Mouse (Mus musculus) right cerebral cortex, postnatal 4 days (tissue): ENCODE measurements around the gene Sgsm1.

ENCODE experiments used
- DNase-seq: peaks from one replicate; pipeline ENCODE4 v3.0.0-alpha.2; 2022

Gene Sgsm1

DNA sequence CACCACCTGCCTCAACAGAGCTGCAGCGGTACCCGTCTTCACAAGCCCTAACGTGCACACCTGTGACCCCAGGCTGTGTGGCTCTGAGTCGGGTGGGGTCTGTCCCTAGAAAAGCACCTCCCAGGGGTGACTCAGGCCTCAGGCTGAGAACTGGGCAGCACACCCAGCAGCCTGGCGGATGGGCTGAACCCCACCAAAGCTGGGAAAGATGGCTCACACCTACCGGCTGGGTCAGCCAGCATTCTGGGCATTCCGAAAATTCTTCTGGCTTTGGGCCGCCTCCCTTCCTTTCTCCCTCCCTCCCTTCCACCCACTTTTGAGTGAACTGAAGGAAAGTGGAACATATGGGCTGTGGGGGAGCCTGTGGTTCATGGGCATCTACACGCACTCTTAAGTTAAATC, 95.0 kb downstream of the Sgsm1 start:
- DNase-seq: no peak

DNA sequence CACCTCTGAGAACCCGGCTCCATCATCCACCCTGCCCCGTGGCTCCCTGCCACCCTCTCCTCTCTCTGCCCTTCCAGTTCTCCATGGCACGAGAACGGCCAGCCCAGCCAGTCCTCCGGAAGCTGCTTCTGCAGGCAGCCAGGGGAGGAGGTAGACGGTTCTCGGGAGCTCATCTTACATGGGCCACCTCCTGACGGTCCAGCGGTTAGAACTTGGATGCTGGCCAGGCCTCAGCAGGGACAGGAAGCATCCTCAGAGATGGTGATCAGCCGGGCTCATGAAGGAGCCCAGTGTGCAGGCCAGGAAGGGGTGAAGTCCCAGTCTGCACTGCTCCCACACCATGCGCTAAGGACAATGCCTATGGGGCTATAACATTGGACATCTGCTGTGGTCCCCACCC, 96.1 kb downstream of the Sgsm1 start:
- no peak for DNase-seq

DNA sequence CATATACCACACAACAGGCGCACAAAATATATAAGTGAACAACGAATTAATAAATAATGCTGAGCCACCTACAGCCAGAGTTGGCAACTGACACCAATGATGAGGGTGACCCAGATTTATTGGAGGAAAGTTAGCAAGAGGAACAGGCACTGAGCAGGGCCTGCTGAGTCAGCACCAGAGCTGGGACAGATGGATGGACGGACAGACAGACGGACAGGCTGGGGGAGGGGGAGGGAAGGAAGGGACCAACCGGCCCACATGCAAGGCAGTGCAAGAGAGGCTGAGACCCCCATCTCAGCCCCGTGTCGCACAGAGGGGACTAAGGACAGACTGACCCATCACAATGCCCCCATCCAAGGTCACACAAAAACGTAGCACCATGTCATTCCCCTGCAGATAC, 96.5 kb downstream of the Sgsm1 start:
- DNase-seq: no peak

DNA sequence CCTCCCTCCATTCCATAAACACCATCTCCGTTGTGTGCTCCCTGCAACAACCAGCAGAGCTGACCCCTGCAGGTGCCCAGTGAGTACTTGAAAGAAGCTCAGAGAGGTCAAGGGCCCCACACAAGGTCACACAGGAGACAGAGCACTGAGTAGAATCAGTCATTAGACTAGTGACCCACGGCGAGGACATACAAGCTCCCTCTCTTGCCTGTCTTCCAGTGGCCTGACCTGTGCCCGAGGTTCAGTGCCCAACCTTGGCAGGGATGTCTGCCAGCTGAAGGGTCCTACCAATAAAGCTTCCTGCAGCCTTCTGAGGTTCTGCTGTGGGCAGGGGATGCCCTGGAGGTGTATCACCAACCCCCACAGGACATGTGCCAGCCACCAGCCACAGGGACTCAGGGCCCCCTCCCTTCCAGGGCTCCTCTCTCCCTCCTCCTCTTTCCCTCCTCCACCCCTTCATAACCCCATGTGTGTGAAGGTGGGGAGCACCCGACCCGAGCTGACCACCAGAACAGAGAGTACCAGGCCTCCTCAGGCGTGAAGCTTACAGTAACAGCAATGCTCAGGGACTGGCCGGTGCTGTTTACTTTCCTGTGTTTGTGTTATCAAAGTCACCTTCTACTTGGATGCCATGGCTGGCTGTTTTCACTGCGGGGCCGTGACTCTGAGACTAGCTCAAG, 98.3 kb downstream of the Sgsm1 start:
- DNase-seq: no peak

DNA sequence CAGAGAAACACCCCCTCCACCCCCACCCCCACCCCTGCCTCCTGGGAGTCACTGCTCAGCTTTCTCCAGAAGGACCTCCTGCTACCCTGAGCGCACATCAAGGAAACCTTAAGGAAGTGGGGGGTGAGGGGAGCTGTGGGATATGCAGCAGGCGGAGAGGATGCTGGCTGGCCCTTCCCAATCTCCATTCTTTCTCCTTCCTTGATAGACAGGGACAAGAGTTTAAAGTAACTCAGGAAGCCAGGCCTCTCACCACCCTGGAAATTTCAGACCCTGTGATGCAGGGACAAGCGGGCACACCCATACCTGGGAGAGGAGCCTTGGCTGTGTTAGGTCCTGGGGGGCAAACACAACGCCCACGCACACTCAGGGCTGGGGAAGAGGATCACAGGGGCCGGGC, 100.3 kb downstream of the Sgsm1 start:
- DNase-seq: no peak

DNA sequence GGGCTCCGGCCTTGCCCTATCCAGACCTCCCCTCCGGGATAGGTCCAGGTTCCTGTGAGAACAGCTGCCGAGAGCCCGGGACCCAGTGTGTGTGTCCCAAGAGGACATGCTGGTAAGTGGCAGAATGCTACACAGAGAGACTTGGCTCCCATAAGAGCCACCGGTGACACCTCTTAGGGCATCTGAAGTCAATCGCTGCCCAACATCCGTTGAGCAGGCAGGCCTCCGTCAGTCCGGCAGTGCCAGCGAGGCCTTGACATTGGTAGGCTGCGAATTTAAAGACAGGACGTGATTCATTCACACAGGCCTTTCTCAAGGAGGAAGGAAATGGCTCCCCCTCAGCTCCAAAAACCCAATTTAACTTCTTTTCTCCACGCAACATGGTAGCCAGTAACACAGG, 100.7 kb downstream of the Sgsm1 start:
- no peak for DNase-seq

DNA sequence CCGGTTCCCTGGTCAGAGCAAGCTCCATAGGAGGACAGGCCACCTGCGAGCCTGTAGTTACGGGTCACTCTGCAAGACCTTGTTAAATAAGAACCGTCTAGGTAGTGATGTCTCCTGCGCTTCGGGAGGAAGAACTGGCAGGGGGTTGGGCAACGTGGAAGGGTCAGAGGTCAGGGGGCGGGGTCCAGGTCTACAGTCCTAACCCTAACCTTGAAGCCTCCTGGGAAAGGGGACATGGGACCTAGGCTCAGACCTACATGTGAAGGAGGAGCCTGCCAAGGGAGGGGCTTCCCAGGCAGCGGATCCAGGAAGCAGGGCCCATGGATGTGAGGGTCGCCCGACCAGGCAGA, 101.2 kb downstream of the Sgsm1 start:
- DNase-seq: no peak

DNA sequence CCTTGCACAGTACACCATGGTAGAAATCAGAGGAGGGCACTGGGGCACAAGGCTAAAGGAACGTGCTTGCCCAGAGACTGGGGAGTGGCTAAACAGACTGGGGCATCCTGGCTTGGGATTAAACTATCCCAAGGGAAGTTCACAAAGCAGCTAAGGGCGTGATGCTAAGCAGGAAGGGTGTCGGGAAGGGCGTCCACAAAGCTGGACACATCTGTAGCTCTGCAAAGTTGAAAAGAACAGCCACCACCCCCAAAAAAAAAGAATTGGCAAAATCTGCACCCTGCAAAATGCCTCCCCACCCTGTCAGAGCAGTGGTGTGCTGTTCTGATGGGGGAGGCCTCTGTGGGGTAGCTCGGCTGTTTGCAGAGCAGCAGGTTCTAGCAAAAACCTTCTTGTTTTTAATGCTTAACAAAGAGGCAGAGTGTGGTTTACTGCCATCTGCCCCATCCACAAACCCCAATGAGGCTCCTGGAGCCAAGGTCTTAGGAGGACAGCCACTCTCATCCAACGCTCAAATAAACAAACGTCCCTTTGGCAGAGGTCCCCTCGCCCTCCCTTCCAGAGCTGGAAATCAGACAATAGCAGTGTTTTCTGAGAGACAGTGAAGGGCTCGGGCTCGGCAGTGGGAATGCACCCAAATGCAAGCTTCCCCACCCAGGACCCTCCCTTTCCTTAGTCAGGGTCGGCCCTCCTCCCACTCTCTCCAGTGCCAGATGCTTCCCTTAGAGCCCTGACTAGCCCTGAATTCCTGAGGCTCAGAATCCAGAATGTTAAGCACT, 101.8 kb downstream of the Sgsm1 start:
- DNase-seq: peak; percentile 37

DNA sequence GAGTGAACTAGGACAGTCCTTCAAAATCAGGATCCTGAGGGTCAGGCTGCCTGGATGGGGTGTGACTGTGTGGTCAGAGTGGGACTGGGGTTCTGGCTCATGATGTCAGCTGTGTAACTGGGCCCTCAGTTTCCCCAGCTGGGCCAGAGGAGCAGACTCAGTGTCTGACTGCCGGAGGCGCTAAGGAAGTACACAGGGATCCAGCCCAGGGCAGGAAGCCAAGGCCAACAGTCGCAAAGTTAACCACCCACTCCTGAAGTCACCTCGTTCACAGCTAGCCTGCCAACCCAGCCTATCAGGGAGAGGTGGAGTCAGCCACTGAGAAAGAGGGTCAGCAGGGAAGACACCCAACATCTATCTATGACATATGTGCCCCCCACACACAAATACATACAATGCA, 102.5 kb downstream of the Sgsm1 start:
- DNase-seq: no peak

DNA sequence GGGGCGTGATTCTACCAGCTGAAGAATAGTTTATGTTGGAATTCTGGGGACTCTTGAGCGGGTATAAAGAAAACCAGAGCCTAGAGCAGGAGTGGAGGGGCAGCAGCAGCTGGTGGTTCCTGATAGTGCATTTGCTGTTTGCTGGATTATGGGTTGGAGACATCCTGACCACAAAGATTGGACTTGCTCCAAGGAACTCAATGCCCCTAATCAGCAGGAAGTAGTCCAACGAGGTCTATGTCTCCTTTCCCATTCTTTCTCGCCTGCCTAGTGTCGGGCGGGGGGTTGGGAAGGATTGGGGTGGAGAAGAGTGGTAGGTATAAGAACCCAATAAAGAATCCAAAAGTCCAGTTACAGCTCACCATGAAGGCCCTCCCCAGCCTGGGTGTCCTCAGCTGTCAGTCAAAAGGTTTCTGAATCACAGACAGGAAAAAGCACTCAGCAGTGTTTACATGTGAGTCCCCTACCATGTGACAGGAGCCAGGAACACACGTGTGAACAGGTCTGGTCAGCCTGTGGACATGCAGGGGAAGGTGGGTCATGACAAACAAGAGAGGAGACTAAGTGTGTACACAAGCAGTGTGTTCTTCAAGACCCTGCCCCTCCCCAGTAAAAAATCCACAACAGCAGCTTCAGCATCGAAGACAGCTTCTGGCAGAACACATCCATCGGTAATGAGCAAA, 103.8 kb downstream of the Sgsm1 start:
- DNase-seq: no peak

DNA sequence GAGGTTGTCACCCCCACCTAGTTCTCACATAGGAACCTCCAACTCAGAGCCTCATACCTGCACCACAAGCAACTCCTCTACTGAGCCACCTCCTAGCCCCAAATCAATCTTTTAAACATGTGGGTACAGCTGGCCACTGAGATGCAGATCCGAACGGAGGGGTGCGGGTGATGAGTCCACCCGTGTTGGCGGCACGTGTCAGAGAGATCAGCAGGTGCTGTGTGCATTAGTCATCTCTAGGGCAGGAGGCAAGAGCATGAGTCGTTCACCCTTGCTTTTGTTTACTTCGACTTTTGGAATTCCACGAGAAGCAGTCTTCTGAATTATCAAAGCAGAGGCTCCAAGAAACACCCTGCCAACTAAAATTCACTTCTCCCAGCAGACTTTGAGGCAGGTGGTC, 106.4 kb downstream of the Sgsm1 start:
- no peak for DNase-seq

DNA sequence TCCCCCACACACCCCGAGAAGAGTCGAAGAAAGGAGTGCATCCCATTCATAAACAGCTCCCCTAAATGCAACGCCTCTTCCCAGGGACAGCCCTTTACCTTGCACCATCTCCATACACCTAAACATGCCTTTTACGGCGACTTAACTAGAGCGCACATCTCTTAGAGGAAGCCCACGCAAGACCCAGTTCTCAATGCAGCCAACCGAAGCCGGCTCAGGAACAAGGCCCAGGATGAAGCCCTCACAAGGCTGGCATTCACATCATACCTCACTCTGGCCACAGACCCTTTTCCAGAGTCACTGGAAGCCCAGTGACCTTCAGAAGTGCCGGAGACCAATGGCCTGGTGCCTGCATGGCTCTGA, 110.8 kb downstream of the Sgsm1 start:
- no peak for DNase-seq

DNA sequence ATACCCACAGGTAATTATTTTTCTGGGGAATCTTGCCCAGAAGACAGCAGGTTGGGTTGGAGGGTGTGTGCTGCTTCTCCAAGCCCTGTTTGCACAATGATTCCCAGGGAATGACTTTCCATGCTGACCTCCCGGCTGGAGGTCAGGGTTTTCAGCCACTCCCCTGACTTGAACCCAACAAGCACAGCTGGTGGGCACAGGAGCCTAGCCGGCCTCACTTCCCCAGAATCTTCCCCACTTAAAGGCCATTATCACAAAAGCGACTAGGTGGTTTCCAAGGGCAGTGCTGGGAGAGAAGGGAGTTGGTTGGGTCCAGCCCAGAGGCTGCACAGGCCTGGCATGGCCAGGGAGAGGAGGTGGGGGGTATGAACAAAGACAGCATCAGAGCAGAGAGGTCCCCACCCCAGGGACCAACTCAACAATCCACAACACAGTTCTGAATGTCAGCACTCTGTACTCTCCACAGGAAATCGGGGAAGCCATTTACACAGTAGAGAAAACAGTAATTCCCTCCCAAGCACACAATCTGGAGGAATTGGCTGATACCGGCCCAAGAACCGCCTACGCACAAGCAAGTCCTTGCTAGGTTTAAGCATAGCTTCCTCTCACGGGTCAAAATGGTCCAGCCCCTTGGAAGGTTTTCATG, 111.3 kb downstream of the Sgsm1 start:
- no peak for DNase-seq

DNA sequence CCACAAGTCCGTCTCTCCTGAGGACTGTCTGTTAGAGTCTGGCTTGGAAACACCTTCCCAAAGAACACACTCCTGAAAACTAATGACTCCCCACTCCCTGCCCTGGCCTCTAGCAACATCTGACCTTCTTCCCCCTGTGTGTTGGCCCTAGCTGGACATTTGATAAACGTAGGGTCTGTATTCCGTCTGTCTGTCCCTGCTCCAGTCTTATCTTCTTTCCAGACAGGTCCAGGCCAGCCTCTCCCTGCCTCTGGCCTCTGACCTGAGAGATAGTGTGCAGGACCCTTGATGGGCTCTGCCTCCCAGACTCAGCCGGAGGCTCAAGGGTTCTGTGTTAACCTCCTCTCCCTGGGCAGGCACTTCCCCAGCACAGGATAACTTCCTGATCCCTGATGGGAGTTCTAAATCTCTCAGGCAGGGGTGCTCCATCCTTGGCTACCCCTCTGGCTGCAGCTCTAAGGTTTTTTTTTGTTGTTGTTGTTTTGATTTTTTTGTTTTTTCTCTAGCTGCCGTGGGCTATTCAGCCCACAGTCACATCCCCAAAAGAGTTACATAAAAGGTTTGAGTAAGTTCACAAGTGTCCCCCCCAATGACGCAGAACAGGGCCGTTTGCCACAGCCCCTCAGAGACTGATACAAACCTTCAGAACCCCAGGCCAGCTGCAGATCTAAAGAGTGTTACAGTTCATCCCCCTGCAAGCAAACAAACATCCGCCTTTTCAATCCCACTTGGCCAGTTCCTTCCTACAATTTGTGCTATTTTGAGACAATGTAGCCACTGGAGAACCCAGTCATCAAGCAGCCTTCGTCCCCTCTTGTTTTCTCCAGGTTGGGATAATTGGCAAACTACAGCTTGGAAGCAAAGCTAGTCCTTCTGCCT, 113.4 kb downstream of the Sgsm1 start:
- DNase-seq: no peak

DNA sequence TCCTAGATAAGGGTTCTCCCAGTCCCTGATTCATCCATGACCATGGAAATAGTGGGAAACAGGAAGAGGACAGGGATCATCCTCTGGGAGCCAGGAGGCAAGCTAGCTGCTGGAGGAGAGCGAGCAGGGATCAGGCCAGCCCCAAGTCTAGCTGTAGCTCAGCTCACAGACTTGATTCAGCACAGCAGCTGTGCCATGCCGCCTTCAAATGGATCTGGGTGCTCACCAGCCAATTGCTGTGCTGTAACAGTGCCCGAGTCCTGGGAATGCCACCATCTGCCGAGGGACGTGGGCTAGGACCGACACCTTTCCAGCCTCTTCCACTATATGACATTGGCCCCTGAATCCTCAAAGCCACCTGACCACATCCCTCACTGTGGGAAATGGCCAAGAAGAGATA, 114.7 kb downstream of the Sgsm1 start:
- no peak for DNase-seq

DNA sequence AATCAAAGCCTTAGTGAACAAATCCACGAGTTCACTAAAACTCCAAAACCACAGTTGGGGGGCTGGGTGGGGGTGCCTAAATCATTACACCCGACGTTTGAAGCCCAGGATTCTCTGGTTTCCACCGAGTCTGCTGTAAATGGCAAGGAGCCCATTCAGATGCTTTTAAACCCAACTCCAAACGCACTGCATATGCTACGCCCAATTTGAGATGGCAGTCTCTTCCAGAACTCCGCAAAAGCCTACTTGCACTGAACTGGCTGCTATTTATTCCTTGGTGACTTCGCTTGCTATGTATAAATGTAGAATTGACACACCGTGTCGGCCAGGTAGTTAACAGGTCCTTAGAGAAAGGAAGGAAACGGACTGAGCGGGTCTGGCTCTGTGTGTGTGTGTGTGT, 115.1 kb downstream of the Sgsm1 start:
- no peak for DNase-seq

DNA sequence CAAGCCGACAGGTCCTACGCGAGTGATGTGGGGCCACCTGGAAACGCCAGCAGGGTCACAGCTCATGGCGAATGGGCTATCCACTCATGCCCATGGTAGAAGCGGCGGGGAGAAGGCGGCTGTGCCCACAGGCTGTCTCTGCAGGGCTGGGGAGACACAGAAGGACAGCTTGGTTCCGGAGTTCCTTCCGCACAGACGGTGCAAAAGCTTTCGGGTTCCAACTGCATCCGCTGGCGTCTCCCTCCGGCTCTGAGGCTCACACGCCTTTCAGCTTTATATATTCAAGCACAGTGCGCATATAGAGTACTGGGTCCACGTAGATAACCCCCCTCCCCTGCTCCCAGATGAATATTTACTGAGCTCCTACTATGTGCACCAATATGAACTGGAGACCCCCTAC, 116.8 kb downstream of the Sgsm1 start:
- no peak for DNase-seq
